Mouse (Mus musculus) lung, postnatal 10 days (tissue): ENCODE data around the gene 1700024G13Rik.

Experiments used
- DNase-seq: peaks from one replicate; pipeline ENCODE4 v3.0.0; 2021

The 1700024G13Rik gene

GRCm38 (mm10) chr14:32327366-32327765 is 60.8 kb downstream of the 1700024G13Rik start:
- no peak for DNase-seq
